Mouse (Mus musculus) E14TG2a.4 (cell line): ENCODE data around the gene Sephs1.

Experiments used
- H3K27me3 ChIP-seq: 2 replicates; pipeline ENCODE4 v1.6.1; 2014; ENCODE audit warnings: low read length, control low read depth; ENCODE audit not compliant: insufficient read depth
- H3K36me3 ChIP-seq: 2 replicates; pipeline ENCODE4 v1.6.1; 2014; ENCODE audit warnings: low read length, control low read depth; ENCODE audit not compliant: insufficient read depth
- H3K4me1 ChIP-seq: replicated peaks from 2 replicates; pipeline ENCODE4 v1.6.1; 2014; ENCODE audit warnings: low read depth, low read length, control low read depth
- H3K4me3 ChIP-seq: replicated peaks from 2 replicates; pipeline ENCODE4 v1.5.1; 2014; ENCODE audit warnings: mild to moderate bottlenecking, low read length
- H3K9me3 ChIP-seq: 2 replicates; pipeline ENCODE4 v1.6.1; 2014; ENCODE audit warnings: low read length, control low read depth
- CTCF ChIP-seq: conservative IDR thresholded peaks from 2 replicates; pipeline ENCODE4 v1.5.1; 2014; ENCODE audit warnings: low read length
- NANOG ChIP-seq: IDR thresholded peaks from 2 replicates; pipeline ENCODE4 v1.6.1; 2014; ENCODE audit warnings: borderline replicate concordance, low read length, mixed read lengths
- POU5F1 ChIP-seq: IDR thresholded peaks from 2 replicates; pipeline ENCODE4 v1.6.1; 2014; ENCODE audit warnings: low read length, borderline replicate concordance

The Sephs1 gene

GRCm38 (mm10) chr2:4910521-4910920, 29.2 kb downstream of the Sephs1 start:
- peaks cover 46% of the 10 kb centered on the region for H3K36me3 ChIP-seq
- H3K9me3 ChIP-seq, result peaks cover 14% of the 10 kb centered on the region
- no peaks in the 10 kb centered on the region for H3K27me3 ChIP-seq
- no peak overlapping the region for H3K4me3 ChIP-seq
- peaks cover 32% of the 10 kb centered on the region for H3K4me1 ChIP-seq
- TF ChIP-seq CTCF (no peak), NANOG (no peak), POU5F1 (no peak)

- Histone ChIP-seq H3K4me3 (peak overlapping the region; percentile 57), H3K4me1 (peaks cover 56% of the 10 kb centered on the region), H3K27me3 (no peaks in the 10 kb centered on the region), H3K36me3 (peaks cover 13% of the 10 kb centered on the region), H3K9me3 (peaks cover 14% of the 10 kb centered on the region)
- TF ChIP-seq CTCF, result no peak
- TF ChIP-seq NANOG, result no peak
- no peak for TF ChIP-seq POU5F1
Observed at GRCm38 (mm10) chr2:4913949-4914348, 32.6 kb downstream of the Sephs1 start.

DNA sequence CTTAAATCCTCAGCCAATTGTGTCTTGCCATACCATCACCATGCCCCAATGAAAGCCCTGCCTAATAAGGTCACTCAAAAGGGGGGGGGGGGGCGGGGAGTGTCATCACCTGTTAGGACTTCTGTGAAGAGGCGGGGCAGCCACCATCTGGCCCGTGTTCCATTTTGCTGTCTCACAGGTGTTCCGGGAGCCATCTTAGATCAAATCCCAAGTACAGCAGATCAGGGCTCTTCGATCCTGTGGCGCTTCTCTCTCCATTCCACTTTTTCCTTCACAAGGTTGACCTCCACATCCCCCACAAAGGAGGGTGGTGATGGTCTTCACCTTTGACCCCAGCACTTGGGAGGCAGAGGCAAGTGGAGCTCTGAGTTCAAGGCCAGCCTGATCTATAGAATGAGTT, 34.7 kb downstream of the Sephs1 start:
- no peak for TF ChIP-seq NANOG
- TF ChIP-seq POU5F1, result no peak
- no peak for TF ChIP-seq CTCF
- H3K9me3 ChIP-seq, result peaks cover 14% of the 10 kb centered on the region
- peak overlapping the region; percentile 29; the same call in 1 of the 2 replicates for H3K4me3 ChIP-seq
- H3K36me3 ChIP-seq, result no peaks in the 10 kb centered on the region
- no peaks in the 10 kb centered on the region for H3K27me3 ChIP-seq
- H3K4me1 ChIP-seq, result peaks cover 76% of the 10 kb centered on the region

DNA sequence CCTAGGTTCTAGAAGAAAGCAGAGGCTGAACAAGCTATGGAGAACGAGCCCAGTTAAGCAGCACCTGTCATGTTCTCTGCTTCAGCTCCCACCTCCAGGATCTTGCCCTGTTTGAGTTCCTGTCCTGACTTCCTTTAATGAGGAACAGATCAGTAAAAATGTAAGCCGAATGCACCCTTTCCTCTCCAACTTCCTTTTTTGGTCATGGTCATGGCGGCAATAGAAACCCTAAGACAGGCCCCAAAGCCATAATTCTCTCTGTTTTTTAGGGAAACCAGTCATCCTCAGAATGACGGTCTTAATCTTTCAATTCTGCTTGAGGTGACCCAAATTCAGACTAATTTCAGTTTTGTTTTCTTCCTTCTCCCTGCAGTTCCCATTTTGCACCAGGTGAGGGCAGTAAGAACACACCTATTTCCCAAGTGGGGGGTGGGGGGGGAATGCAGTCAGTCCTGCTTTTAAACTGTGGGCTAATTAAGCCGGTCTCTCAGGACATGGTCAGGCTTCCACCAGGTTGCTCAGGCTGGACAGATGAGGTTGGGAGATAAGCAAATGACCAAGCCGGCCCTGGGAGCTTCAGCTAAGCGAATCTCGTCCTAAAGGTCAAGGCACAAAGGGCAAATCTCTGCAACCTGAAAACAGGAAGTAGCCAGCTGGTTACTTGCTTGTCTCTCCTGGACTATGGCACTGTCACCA, 36.1 kb downstream of the Sephs1 start:
- no peaks in the 10 kb centered on the region for H3K27me3 ChIP-seq
- H3K36me3 ChIP-seq, result no peaks in the 10 kb centered on the region
- H3K9me3 ChIP-seq, result peaks cover 9% of the 10 kb centered on the region
- peak overlapping the region; percentile 90; the same call in 1 of the 2 replicates for H3K4me3 ChIP-seq
- peaks cover 80% of the 10 kb centered on the region for H3K4me1 ChIP-seq
- TF ChIP-seq NANOG, result no peak
- TF ChIP-seq CTCF, result peak; percentile 93

DNA sequence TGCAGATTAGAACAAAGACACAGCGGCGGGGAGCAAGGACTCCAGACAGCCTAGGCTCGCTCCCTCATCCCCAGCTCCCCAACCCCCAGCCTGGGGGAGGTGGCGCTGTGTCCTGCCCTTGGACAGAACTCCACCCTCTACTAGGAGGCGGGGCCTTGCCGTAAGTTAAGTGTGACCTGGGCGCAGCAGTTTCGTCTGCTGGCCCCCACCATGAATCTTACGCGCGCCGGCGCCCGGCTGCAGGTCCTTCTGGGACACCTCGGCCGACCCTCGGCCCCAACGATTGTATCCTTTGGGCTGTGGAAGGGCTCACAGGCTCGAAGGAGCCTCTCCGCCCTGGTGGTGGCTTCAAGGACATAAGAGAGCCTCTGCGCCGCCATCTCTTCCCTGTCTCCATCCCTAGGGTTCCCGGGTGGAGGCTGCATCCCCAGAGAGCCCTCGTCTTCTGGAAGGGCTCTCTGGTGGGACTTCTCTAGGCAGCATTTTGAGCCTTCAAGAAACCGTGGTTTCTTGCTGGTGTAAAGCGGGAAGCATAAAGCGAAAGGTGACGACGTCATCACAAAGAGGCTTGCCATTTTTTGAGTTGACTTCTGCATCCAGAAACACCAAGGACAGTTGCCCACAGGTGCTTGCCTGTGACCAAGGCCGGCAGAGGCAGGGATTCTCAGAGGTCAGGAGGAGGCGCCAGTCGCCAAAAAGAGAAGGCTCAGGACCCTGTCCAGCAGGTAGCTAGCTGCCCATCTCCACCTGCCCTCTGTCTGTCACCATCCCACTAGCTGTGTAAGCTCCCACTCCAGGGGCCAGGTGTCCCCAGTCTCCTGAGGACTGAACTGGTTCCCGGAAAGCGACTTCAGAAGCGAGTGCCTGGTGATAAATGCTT, 37.7 kb downstream of the Sephs1 start, which contains the start of gene Phyh:
TSS of gene Phyh (plus strand) at position 160 of the 880 bp plus-strand sequence.
- Histone ChIP-seq H3K36me3 (peaks cover 2% of the 10 kb centered on the region; the same call in 1 of the 2 replicates), H3K27me3 (no peaks in the 10 kb centered on the region), H3K9me3 (no peaks in the 10 kb centered on the region), H3K4me1 (peaks cover 69% of the 10 kb centered on the region), H3K4me3 (peak within 1 kb of the TSS; percentile 90)
- TF ChIP-seq POU5F1 (no peak), CTCF (no peak), NANOG (no peak)

DNA sequence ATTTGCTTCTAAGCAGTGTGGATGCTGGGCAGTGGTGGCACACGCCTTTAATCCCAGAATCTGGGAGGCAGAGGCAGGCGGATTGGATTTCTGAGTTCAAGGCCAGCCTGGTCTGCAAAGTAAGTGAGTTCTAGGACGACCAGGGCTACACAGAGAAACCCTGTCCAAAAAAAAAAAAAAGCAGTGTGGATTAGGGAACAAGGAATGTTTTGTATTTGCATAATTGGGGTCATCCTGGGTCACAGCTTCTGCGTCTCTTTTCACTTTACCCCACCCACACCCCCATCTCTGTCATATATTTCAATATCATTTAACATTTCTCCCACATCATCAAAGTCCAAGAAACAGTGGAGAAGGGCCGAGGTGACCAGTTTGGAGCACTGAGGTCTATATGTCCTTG, 39.7 kb downstream of the Sephs1 start:
- Histone ChIP-seq H3K4me1 (peaks cover 51% of the 10 kb centered on the region), H3K4me3 (no peak overlapping the region), H3K9me3 (peaks cover 12% of the 10 kb centered on the region), H3K36me3 (peaks cover 15% of the 10 kb centered on the region), H3K27me3 (no peaks in the 10 kb centered on the region)
- TF ChIP-seq NANOG (no peak), CTCF (no peak), POU5F1 (no peak)

GRCm38 (mm10) chr2:4922476-4923164, 41.3 kb downstream of the Sephs1 start:
- TF ChIP-seq NANOG, result no peak
- no peak for TF ChIP-seq CTCF
- TF ChIP-seq POU5F1, result no peak
- Histone ChIP-seq H3K27me3 (no peaks in the 10 kb centered on the region), H3K36me3 (peaks cover 30% of the 10 kb centered on the region), H3K9me3 (peaks cover 12% of the 10 kb centered on the region), H3K4me1 (peaks cover 35% of the 10 kb centered on the region), H3K4me3 (no peak overlapping the region)

GRCm38 (mm10) chr2:4927391-4927790, 46.0 kb downstream of the Sephs1 start:
- TF ChIP-seq NANOG, result no peak
- TF ChIP-seq POU5F1, result no peak
- no peak for TF ChIP-seq CTCF
- Histone ChIP-seq H3K36me3 (peaks cover 73% of the 10 kb centered on the region), H3K27me3 (no peaks in the 10 kb centered on the region), H3K4me1 (no peaks in the 10 kb centered on the region; the same call in 1 of the 2 replicates), H3K9me3 (peaks cover 12% of the 10 kb centered on the region), H3K4me3 (no peak overlapping the region)
